Mouse (Mus musculus): ENCODE data around the gene Svop. TPM values are rescaled to one million over a fixed set of nuclear protein-coding genes. Genes with fewer than 3 reads are reported as not detected.

Gene Svop
- total RNA-seq, 2 experiments from 2014 or later = not detected

GRCm38 (mm10) chr5:113999382-113999781 is 92.0 kb downstream of the Svop start:
- DNase-seq (ENCODE audit: low spot score) = no peak

- no peak for DNase-seq (ENCODE audit: low spot score)
Measured at GRCm38 (mm10) chr5:113996458-113996857, 94.9 kb downstream of the Svop start.

GRCm38 (mm10) chr5:113993487-113994465 is 97.6 kb downstream of the Svop start, which contains the start of gene Ssh1:
Ssh1 (minus strand) TSS chr5:113993894.
- peak; percentile 83 for DNase-seq (ENCODE audit: low spot score)

GRCm38 (mm10) chr5:113993031-113993486 is 98.3 kb downstream of the Svop start:
- DNase-seq (ENCODE audit: low spot score) = no peak

- DNase-seq (ENCODE audit: low spot score) = no peak
Measured at GRCm38 (mm10) chr5:113992339-113992831, 99.0 kb downstream of the Svop start.

GRCm38 (mm10) chr5:113991141-113991540 is 100.2 kb downstream of the Svop start:
- DNase-seq (ENCODE audit: low spot score) = no peak

- DNase-seq (ENCODE audit: low spot score) = no peak
Measured at GRCm38 (mm10) chr5:113990593-113990992, 100.8 kb downstream of the Svop start.

- no peak for DNase-seq (ENCODE audit: low spot score)
Measured at GRCm38 (mm10) chr5:113989437-113990024, 101.8 kb downstream of the Svop start.

GRCm38 (mm10) chr5:113986182-113986961 is 105.0 kb downstream of the Svop start:
- peak; percentile 69 for DNase-seq (ENCODE audit: low spot score)

GRCm38 (mm10) chr5:113985737-113986136 is 105.6 kb downstream of the Svop start:
- DNase-seq (ENCODE audit: low spot score) = no peak

GRCm38 (mm10) chr5:113984025-113984740 is 107.2 kb downstream of the Svop start:
- DNase-seq (ENCODE audit: low spot score) = no peak

- DNase-seq (ENCODE audit: low spot score) = no peak
Measured at GRCm38 (mm10) chr5:113983541-113983940, 107.8 kb downstream of the Svop start.

GRCm38 (mm10) chr5:113981843-113982242 is 109.5 kb downstream of the Svop start:
- DNase-seq (ENCODE audit: low spot score) = no peak

- DNase-seq (ENCODE audit: low spot score) = no peak
Measured at GRCm38 (mm10) chr5:113981171-113981570, 110.2 kb downstream of the Svop start.

- DNase-seq (ENCODE audit: low spot score) = no peak
Measured at GRCm38 (mm10) chr5:113980511-113980910, 110.9 kb downstream of the Svop start.

- peak; percentile 43 for DNase-seq (ENCODE audit: low spot score)
Measured at GRCm38 (mm10) chr5:113977309-113977708, 114.1 kb downstream of the Svop start.

Other genes with a start within 250 kb of the Svop start
- gene Coro1c, start 182.8 kb downstream of the Svop start, total RNA-seq (2021) = 10 to 100 TPM in 1 of 2 experiments, 1 to 10 TPM in 1; 8.9 to 12.7 TPM
- gene Ssh1, start 97.7 kb downstream of the Svop start, total RNA-seq (2021) = 1 to 10 TPM; 7.2 to 7.7 TPM
- gene Dao, start 87.9 kb downstream of the Svop start, total RNA-seq (2021) = not detected
- 1 to 10 TPM; 7.2 to 8.2 TPM for gene Usp30, start 26.1 kb downstream of the Svop start, total RNA-seq (2021)
- 1 to 10 TPM in 1 of 2 experiments, under 1 TPM in 1; 0.53 to 1.0 TPM for gene Alkbh2, start 36.6 kb upstream of the Svop start, total RNA-seq (2021)
- gene Ung, start 38.8 kb upstream of the Svop start, total RNA-seq (2021) = 1 to 10 TPM; 6.0 to 9.2 TPM
- 100 to 1,000 TPM; 154 to 158 TPM for gene Acacb, start 55.0 kb upstream of the Svop start, total RNA-seq (2021)
- not detected for gene Foxn4, start 182.2 kb upstream of the Svop start, total RNA-seq (2021)
- gene Myo1h, start 197.6 kb upstream of the Svop start, total RNA-seq (2021) = under 1 TPM; 0.32 to 0.36 TPM

All from gastrocnemius, adult 18-20 months (tissue).